Mouse (Mus musculus) left cerebral cortex, postnatal 36 days (tissue): ENCODE data around the gene Fam151b. TPM values are rescaled to one million over a fixed set of nuclear protein-coding genes. Genes with fewer than 3 reads are reported as not detected.
A peak's percentile ranks its signal among the peaks of the same experiment; 100 is the strongest.

Source experiments
- DNase-seq, 2 experiments: peaks; one replicate each; pipeline ENCODE4 v3.0.0; 2021 to 2022; ENCODE audit warnings: low spot score in 2 of 2, mixed read lengths in 1 of 2
- intact Hi-C: fragments of 180-260 bp; cut with DNase I; formaldehyde crosslinking; loops from one replicate; pipeline ENCODE4 v1.15.1; 2025
- total RNA-seq, 2 experiments: library from RNA; stranded (reverse); gene quantifications; 2 replicates each; pipeline ENCODE4 v1.2.3; 2021

Gene Fam151b
- 10 to 100 TPM; 12.0 to 12.2 TPM for total RNA-seq

DNA sequence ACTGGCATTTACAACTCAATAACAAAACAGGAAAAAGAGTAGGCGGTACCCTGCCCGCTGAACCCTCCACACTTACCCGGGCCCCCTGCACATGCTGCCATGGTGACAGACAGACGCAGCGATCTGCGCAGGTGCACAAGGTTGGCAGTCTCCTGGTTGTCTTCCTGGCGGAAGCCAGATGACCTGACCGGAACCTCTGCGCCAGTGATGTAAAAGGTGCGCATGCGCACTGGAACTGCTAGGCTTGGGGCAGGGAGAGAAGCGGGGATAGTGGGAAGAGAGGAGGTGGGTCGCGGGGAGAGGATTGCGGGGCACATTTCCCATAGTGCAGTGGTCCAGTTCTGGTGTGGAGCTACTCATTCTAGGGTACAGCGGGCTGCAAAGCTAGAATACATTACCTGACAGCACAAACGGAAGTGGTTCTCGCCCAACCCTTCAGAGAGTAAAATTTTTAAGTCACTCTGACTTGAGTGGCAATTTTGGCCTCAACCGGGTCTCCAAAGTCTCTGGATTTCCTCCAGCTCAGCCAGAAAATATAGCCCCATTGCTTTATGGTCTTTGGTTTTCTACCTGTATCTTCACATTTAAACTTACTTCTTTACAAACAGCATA lies at the start of gene Fam151b:
TSS of gene Fam151b (minus strand) at position 164 of the 612 bp plus-strand sequence.
- intact Hi-C loops, result loop anchor here (5.0 kb wide), 1 partner anchor 127 kb away; the partner anchor contains the start of gene Msh3
- peak; percentile 90 to 91 for DNase-seq

DNA sequence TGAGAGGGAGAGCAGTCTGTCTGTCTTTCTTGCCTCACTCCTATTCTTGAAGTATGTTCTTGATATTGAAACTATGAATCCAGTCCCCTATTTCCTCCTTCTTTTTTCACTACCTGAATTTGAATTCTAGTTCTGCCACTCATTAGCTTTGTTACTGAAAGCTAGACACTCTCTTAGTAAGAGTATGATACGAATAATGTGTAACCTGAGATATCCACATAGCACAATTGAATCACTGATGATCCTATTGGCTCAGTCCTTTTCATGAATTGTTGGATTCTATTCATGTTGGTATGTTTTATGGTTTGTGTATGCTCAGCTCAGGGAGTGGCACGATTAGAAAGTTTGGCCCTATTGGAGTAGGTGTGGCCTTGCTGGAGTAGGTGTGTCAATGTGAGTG lies 48.4 kb upstream of the Fam151b start:
- no peak for DNase-seq
- intact Hi-C loops, result no loop called here

- DNase-seq, result no peak
- intact Hi-C loops, result no loop called here
These were observed 47.4 kb upstream of the Fam151b start for GRCm38 (mm10) chr13:92531237-92531636.

GRCm38 (mm10) chr13:92530721-92531211 lies 47.0 kb upstream of the Fam151b start, which contains the start of gene Zfyve16:
Gene Zfyve16 (minus strand): TSS chr13:92530868.
- DNase-seq, result peak; percentile 97 to 99
- intact Hi-C loops, result no loop called here

GRCm38 (mm10) chr13:92529828-92530720 lies 46.3 kb upstream of the Fam151b start:
- no peak for DNase-seq
- intact Hi-C loops, result no loop called here

GRCm38 (mm10) chr13:92523178-92523813 lies 39.5 kb upstream of the Fam151b start:
- intact Hi-C loops, result no loop called here
- no peak for DNase-seq

DNA sequence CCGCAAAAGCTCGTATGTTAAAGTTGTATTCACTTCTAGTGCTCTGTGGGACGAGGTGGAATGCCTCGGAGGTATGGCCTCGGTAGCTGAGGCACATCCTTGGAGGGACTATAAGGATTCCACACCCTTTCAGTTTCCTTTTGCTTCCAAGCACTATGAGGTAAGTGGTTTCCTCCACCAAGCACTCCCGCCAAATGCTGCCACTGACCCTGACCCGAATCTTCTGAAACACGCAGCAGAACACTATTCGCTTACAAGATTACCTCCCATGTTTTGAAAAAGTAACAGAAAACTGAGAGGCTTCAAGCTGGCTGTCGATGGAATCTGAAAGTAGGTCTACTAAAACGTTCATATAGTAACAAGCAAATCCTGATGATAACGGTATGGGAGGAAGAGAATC lies 21.1 kb upstream of the Fam151b start:
- intact Hi-C loops, result no loop called here
- DNase-seq, result no peak

DNA sequence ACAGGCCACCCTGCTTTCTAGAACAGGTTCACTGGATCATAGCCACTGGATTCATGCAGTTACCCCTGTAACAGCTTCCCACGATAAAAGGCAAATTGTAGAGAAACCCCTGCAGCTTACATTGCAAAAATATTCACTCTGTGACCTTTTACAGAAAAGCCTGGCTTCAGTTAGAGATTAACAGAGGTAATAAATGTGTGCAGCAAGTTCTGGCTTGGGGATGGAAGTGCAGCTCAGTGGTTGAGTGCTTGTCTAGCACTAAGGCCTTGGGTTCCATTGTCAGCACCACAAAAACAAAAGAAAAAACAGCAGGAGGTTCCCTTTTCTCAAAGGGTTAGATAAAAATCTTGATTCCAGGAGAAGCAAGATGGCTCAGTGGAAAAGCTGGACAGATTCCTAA lies 8.1 kb upstream of the Fam151b start:
- intact Hi-C loops, result no loop called here
- DNase-seq, result no peak

- no peak for DNase-seq
- intact Hi-C loops, result no loop called here
These were observed 7.0 kb upstream of the Fam151b start for GRCm38 (mm10) chr13:92490817-92491216.

DNA sequence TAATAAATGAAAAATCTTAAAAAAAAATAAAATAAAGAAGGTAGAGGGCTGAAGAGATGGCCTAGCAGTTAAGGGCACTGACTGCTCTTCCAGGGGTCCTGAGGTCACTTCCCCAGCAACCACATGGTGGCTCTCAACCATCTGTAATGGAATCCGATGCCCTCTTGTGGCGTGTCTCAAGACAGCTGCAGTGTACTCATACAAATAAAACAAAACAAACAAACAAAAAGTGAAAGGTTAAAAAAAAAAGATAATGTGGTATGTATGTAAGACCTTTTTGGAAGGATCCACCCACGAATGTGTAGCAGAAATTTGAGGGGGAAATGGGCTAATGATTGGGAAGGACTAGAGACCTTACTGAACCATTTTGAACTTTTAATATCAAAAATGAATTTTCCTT lies 467 bp downstream of the Fam151b start:
- intact Hi-C loops, result loop anchor here (5.0 kb wide), 1 partner anchor 126 kb away; the partner anchor contains the start of gene Msh3
- peak in 1 of 2 experiments; percentile 21 for DNase-seq

GRCm38 (mm10) chr13:92470151-92470550 lies 13.7 kb downstream of the Fam151b start:
- intact Hi-C loops, result no loop called here

DNA sequence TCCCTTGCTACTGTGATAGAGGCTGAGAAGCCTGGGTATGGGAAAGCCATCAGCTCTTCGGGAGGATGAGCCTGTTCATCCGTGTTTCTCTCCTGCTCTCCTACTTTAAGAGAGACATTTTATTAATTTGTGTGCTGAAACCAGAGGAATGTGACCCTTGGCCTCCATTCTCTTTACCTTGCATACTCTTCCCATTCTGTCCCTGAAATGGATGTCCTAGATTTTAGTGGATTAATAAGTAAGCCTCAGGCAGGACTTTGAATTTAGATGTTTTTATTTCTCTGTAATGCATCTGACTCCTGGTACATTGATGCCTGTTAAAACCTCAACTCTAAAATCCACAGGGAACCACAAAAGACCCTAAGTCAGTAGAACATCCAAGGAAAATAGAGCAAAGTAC lies 14.4 kb downstream of the Fam151b start:
- DNase-seq, result no peak
- intact Hi-C loops, result no loop called here

More at GRCm38 (mm10) chr13:92470151-92470550, 13.7 kb downstream of the Fam151b start:
- DNase-seq, result no peak

GRCm38 (mm10) chr13:92467891-92468290 lies 15.9 kb downstream of the Fam151b start:
- intact Hi-C loops, result no loop called here

GRCm38 (mm10) chr13:92464698-92465097 lies 19.1 kb downstream of the Fam151b start:
- DNase-seq, result no peak
- intact Hi-C loops, result no loop called here

More at GRCm38 (mm10) chr13:92467891-92468290, 15.9 kb downstream of the Fam151b start:
- no peak for DNase-seq

- DNase-seq, result no peak
- intact Hi-C loops, result no loop called here
These were observed 36.9 kb downstream of the Fam151b start for GRCm38 (mm10) chr13:92446872-92447271.

DNA sequence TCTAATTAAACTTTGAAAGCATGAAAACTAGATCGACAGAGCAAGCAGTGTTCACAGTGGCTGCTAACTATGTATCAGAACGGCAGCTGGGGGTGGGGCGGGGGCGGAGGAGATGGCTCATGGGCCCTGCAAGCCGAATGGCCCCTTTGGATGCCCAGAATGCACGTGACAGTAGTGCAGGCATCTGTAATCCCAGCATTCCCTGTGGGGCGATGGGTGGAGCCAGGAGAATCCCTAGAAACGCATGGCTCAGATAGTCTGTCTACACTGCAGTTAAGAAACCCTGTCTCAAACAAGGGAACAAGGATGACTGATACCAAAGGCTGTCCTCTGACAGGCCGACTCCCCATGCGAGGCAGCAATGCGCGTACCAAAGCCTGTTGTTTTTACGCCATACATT lies 43.5 kb downstream of the Fam151b start:
- DNase-seq, result no peak
- intact Hi-C loops, result no loop called here

GRCm38 (mm10) chr13:92438656-92439055 lies 45.2 kb downstream of the Fam151b start:
- DNase-seq, result no peak
- intact Hi-C loops, result no loop called here

- intact Hi-C loops, result loop anchor here (5.0 kb wide), 1 partner anchor 70 kb away; the partner anchor contains the start of gene Msh3
- DNase-seq, result no peak
These were observed 56.4 kb downstream of the Fam151b start for GRCm38 (mm10) chr13:92427351-92427855.

DNA sequence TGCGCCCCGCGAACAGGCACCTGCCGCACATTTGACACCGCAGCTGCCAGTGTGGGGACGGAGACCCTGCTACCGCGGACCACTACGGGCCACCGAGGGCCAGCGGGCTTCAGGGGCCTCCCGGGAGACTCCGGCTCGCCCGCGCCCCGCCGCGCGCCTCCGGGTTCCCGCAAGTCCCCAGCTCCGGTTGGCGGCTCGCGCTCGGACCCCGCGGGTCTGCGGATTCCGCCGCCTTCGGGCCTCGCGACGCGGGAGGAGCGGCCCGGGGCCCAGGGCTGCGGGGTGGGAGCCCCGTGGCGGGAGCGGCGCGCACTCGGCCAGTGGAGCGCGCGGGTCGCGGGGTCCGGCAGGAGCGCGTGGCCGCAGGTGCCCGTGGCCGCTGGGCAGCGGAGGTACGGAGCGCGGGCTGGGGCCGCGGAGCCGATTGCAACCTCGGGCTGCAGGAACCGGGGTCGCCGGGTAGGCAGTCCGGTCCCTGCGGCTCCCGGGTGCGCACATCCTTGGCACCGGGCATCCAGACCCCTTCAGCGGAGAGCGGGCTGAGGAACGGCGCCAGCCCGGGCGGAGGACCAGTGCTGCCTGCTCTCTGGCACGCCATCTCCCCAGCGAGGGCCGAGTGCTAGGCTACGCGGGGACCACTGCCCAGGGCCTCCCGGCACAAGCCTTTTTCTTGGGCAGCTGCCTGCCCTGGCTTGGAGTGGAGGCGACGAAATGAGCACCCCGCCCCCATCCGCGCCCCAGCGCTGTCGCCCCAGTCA lies 57.3 kb downstream of the Fam151b start:
- intact Hi-C loops, result loop anchor here (5.0 kb wide), 1 partner anchor 69 kb away; the partner anchor contains the start of gene Msh3

More for the DNA sequence above, 57.3 kb downstream of the Fam151b start:
- peak; percentile 26 to 41 for DNase-seq
